8 mouse cellular contexts compared by ENCODE assay signal in the genomic region with DNA sequence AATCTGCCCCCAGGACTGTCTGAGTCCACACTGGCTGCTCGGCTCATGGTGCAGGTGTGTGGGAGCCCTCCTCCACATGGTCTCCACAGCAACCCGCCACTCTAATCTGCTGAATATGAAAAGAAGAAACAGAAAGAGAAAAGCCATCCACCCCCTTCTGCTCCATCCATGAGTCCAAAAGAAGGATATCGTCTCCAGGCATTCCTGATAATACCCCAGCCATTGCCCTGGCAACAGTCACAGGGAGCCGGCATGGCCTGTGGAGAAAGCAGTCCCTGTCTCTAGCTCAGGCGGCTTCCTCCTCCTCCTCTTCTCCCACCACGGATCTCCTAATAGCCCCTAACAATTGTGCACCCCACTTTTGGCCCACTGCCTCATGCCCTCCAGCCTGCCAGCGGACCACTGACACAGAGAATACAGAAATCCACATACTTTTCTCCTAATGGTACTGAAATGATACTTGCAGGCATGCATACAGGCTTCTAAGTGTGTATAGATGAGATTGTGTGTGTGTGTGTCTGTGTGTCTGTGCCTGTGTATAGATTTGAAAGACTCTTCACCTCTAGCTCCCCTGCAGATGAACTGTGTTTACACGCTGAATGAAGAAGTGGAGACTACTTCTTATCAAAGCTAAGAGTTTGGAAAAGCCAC.
A peak's percentile ranks its signal among the peaks of the same experiment; 100 is the strongest.
DNase-seq lines count a peak whose midpoint lies in the region; ATAC-seq and TF ChIP-seq lines count a peak whose summit lies in the region.

No protein-coding gene starts in this region.

- TF ChIP-seq EP300 in lung, postnatal 0 days (IDR thresholded peaks at IDR 0.05), result no peak

- 0 out of 2 replicates have a peak overlapping the region, but pooled peaks have one; percentile 40 for H3K27ac ChIP-seq in lung, postnatal 0 days (ENCODE audit: low read length)
- H3K27ac ChIP-seq in forebrain, embryonic 15.5 days (replicated peaks), result peak overlapping the region; percentile 77
- H3K27ac ChIP-seq in hindbrain, embryonic 15.5 days (replicated peaks), result peak overlapping the region; percentile 70
- H3K27ac ChIP-seq in stomach, embryonic 14.5 days (ENCODE audit: low read length), result peak overlapping the region; percentile 84

- no peaks in the 10 kb centered on the region for H3K36me3 ChIP-seq in lung, postnatal 0 days (ENCODE audit: insufficient read depth, low read length)
- no peaks in the 10 kb centered on the region for H3K36me3 ChIP-seq in forebrain, embryonic 15.5 days
- no peaks in the 10 kb centered on the region for H3K36me3 ChIP-seq in hindbrain, embryonic 15.5 days
- H3K36me3 ChIP-seq in stomach, embryonic 14.5 days (ENCODE audit: control insufficient read depth, insufficient read depth, low read length), result no peaks in the 10 kb centered on the region

- no peak for TF ChIP-seq CTCF in lung, postnatal 0 days (IDR thresholded peaks at IDR 0.05)

- no peak; the same call in 1 of the 2 replicates for ATAC-seq in lung, postnatal 0 days
- ATAC-seq in forebrain, embryonic 15.5 days (replicated peaks), result peak; percentile 89
- ATAC-seq in hindbrain, embryonic 15.5 days (ENCODE audit: low FRiP score, low read depth), result peak; percentile 95
- ATAC-seq in stomach, embryonic 14.5 days (ENCODE audit: insufficient number of reproducible peaks, insufficient read depth, low FRiP score, low read depth), result peak; percentile 24; the same call in 1 of the 2 replicates

- H3K27me3 ChIP-seq in lung, postnatal 0 days (replicated peaks; ENCODE audit: insufficient read depth, low read length), result no peaks in the 10 kb centered on the region
- no peaks in the 10 kb centered on the region for H3K27me3 ChIP-seq in forebrain, embryonic 15.5 days
- no peaks in the 10 kb centered on the region for H3K27me3 ChIP-seq in hindbrain, embryonic 15.5 days
- H3K27me3 ChIP-seq in stomach, embryonic 14.5 days (ENCODE audit: control insufficient read depth, insufficient read depth, low read length), result no peaks in the 10 kb centered on the region

- H3K4me1 ChIP-seq in lung, postnatal 0 days (ENCODE audit: insufficient read depth, low read depth, low read length), result peaks cover 7% of the 10 kb centered on the region; the same call in 1 of the 2 replicates
- H3K4me1 ChIP-seq in forebrain, embryonic 15.5 days, result peaks cover 17% of the 10 kb centered on the region
- peaks cover 20% of the 10 kb centered on the region for H3K4me1 ChIP-seq in hindbrain, embryonic 15.5 days (replicated peaks)
- H3K4me1 ChIP-seq in stomach, embryonic 14.5 days (ENCODE audit: control insufficient read depth, insufficient read depth, low read length), result peaks cover 8% of the 10 kb centered on the region; the same call in 1 of the 2 replicates

- H3K4me3 ChIP-seq in lung, postnatal 0 days (ENCODE audit: low read depth, low read length), result no peak overlapping the region
- no peak overlapping the region for H3K4me3 ChIP-seq in forebrain, embryonic 15.5 days
- no peak overlapping the region for H3K4me3 ChIP-seq in hindbrain, embryonic 15.5 days
- no peak overlapping the region for H3K4me3 ChIP-seq in stomach, embryonic 14.5 days (ENCODE audit: low read depth, low read length)

- no peak overlapping the region for H3K9ac ChIP-seq in lung, postnatal 0 days (replicated peaks; ENCODE audit: low read depth)
- H3K9ac ChIP-seq in forebrain, embryonic 15.5 days (replicated peaks), result no peak overlapping the region; the same call in 1 of the 2 replicates
- H3K9ac ChIP-seq in hindbrain, embryonic 15.5 days, result no peak overlapping the region
- H3K9ac ChIP-seq in stomach, embryonic 14.5 days (replicated peaks; ENCODE audit: low read depth, low read length), result no peak overlapping the region

- DNase-seq in lung, postnatal 0 days (ENCODE audit: low spot score), result no peak
- no peak for DNase-seq in lung, postnatal 25 days (ENCODE audit: low spot score)
- DNase-seq in lung, postnatal 4 days, result peak; percentile 15 to 49
- no peak for DNase-seq in ovary, postnatal 14 days (ENCODE audit: low spot score)
- no peak for DNase-seq in kidney, adult 9 months

- WGBS in lung, postnatal 0 days, result 40% methylated on average over 8 of the region's 8 CpGs
- 8% methylated on average over 8 of the region's 8 CpGs for WGBS in forebrain, embryonic 15.5 days
- WGBS in hindbrain, embryonic 15.5 days, result 4% methylated on average over 8 of the region's 8 CpGs
- 25% methylated on average over 8 of the region's 8 CpGs for WGBS in stomach, embryonic 14.5 days

- H3K4me2 ChIP-seq in lung, postnatal 0 days (replicated peaks; ENCODE audit: low read depth, low read length), result no peak overlapping the region; the same call in 1 of the 2 replicates
- peak overlapping the region; percentile 16; the same call in 1 of the 2 replicates for H3K4me2 ChIP-seq in forebrain, embryonic 15.5 days (replicated peaks)
- peak overlapping the region; percentile 33 for H3K4me2 ChIP-seq in hindbrain, embryonic 15.5 days
- H3K4me2 ChIP-seq in stomach, embryonic 14.5 days (replicated peaks; ENCODE audit: low read depth, low read length), result peak overlapping the region; percentile 3; the same call in 1 of the 2 replicates

- H3K9me3 ChIP-seq in lung, postnatal 0 days (ENCODE audit: low read length), result no peaks in the 10 kb centered on the region
- no peaks in the 10 kb centered on the region for H3K9me3 ChIP-seq in forebrain, embryonic 15.5 days
- H3K9me3 ChIP-seq in hindbrain, embryonic 15.5 days, result no peaks in the 10 kb centered on the region
- no peaks in the 10 kb centered on the region for H3K9me3 ChIP-seq in stomach, embryonic 14.5 days (ENCODE audit: control insufficient read depth, low read depth, low read length)

Comparison
In these comparisons a context has a peak if more than half of its experiments do, and no peak if none do; other contexts are left out.
1. DNase-seq: peak in lung, postnatal 4 days (2 of 2); none in lung, postnatal 0 days (single experiment), lung, postnatal 25 days (single experiment), ovary, postnatal 14 days (single experiment) and kidney, adult 9 months (single experiment).
2. Peak in every context shown above with its lines, with median percentiles within 50 percentile points of each other: H3K27ac ChIP-seq.